Mouse (Mus musculus): ENCODE data around the gene Slc39a13.

Gene Slc39a13

GRCm38 (mm10) chr2:91077957-91078313 is 7.7 kb upstream of the Slc39a13 start:
- in situ Hi-C loops (cut with MboI; ENCODE audit: low pct_unique_long_range_greater_than_20kb in 1 of 2, low sequenced_read_pairs in 2 of 2, unreplicated experiment in 1 of 2), result no loop called here

DNA sequence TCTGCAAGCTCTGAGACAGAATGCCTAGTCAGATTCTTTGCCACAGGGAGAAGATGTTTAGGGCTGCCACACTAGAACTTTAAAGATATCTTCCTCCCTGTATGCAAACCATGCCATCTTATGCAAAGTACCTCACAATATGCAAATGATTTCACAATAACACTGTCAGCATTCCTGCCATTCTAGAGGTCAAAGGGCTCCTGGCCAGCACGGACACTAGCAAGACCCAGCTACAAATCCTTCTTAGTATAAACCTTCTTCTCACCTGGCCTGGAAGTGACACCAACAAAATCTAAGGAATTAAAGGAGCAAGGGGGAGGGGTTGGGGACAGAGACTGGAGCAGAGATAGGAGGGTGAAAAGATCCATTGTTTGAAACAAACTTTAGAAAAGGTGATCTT is 1.9 kb upstream of the Slc39a13 start:
- in situ Hi-C loops (cut with MboI; ENCODE audit: low pct_unique_long_range_greater_than_20kb in 1 of 2, low sequenced_read_pairs in 2 of 2, unreplicated experiment in 1 of 2), result no loop called here

DNA sequence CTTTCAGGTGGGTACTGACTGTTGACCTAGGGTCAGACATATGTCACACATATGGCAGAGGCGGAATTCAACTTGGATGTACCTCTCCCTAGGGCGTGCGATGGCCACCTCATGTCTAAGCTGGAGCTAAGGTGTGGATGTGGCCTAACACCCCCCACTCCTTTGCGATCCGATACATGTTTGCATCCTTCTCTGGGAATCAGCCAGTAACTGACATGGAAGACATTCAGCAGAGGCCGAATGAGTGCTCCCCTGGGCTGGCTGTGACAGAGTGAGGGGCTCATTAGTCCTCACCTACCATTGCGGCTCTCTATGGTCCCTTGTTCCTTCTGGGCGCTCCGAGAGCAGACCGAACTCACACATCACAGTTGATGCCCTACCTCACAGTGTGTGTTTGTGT is 842 bp upstream of the Slc39a13 start:
- in situ Hi-C loops (cut with MboI; ENCODE audit: low pct_unique_long_range_greater_than_20kb in 1 of 2, low sequenced_read_pairs in 2 of 2, unreplicated experiment in 1 of 2), result no loop called here

DNA sequence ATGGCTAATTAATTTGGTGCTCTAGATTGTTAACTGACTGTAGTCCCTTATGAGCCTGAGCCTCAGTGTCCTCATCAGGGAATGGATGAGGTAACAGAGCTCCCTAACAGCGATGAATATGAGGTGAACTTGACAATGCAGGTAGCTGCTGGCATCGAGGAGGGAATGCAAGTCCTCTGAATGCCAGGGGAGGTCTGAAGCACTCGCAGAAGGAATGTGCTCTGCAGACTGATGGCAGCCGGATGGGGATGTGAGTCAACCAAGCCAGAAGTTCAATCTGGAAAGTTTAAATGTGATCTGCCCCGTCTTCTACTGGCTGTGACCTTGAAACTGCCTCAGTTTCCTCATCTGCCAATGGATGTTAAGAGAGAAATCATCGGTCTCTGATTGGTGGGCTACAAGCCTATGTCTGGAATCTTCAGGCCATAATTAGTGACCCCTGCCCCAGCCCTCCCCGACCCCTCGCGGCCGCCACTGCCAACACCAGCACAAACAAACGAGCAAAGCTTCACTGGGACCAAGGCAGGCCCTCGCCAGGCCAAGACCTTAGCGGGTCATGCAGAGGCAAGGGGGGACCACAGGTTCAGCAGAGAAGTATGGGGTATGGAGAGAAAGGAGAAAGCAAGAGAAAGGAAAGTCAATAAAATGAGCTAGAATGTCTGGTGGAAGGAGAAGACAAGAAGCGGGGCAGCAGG is 764 bp downstream of the Slc39a13 start:
- in situ Hi-C loops (cut with MboI; ENCODE audit: low pct_unique_long_range_greater_than_20kb in 1 of 2, low sequenced_read_pairs in 2 of 2, unreplicated experiment in 1 of 2), result no loop called here

GRCm38 (mm10) chr2:91068872-91069165 is 1.4 kb downstream of the Slc39a13 start:
- in situ Hi-C loops (cut with MboI; ENCODE audit: low pct_unique_long_range_greater_than_20kb in 1 of 2, low sequenced_read_pairs in 2 of 2, unreplicated experiment in 1 of 2), result no loop called here

GRCm38 (mm10) chr2:91068162-91068871 is 1.9 kb downstream of the Slc39a13 start:
- in situ Hi-C loops (cut with MboI; ENCODE audit: low pct_unique_long_range_greater_than_20kb in 1 of 2, low sequenced_read_pairs in 2 of 2, unreplicated experiment in 1 of 2), result no loop called here

- in situ Hi-C loops (cut with MboI; ENCODE audit: low pct_unique_long_range_greater_than_20kb in 1 of 2, low sequenced_read_pairs in 2 of 2, unreplicated experiment in 1 of 2), result no loop called here
Measured at GRCm38 (mm10) chr2:91066455-91066854, 3.8 kb downstream of the Slc39a13 start.

DNA sequence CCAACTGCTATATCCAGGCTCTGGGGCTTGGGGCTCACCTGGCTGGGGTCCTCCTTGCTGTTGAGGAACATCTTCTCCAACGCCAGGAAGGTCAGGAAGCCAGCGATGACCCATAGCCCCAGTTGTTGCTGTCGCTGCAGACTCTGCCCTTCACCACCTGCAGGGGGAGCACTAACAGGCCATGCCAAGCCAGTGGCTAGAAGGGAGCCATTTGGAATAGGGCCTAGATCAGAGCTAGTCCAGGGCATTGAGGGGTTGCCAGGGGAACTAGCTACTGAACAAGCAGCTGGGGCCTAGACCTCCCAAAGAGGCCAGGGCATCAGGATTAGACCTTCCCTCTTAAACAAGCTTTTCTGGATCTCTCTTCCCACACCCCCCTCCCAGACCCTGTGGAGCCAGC is 4.7 kb downstream of the Slc39a13 start:
- in situ Hi-C loops (cut with MboI; ENCODE audit: low pct_unique_long_range_greater_than_20kb in 1 of 2, low sequenced_read_pairs in 2 of 2, unreplicated experiment in 1 of 2), result no loop called here

GRCm38 (mm10) chr2:91064211-91064610 is 6.0 kb downstream of the Slc39a13 start:
- in situ Hi-C loops (cut with MboI; ENCODE audit: low pct_unique_long_range_greater_than_20kb in 1 of 2, low sequenced_read_pairs in 2 of 2, unreplicated experiment in 1 of 2), result no loop called here

DNA sequence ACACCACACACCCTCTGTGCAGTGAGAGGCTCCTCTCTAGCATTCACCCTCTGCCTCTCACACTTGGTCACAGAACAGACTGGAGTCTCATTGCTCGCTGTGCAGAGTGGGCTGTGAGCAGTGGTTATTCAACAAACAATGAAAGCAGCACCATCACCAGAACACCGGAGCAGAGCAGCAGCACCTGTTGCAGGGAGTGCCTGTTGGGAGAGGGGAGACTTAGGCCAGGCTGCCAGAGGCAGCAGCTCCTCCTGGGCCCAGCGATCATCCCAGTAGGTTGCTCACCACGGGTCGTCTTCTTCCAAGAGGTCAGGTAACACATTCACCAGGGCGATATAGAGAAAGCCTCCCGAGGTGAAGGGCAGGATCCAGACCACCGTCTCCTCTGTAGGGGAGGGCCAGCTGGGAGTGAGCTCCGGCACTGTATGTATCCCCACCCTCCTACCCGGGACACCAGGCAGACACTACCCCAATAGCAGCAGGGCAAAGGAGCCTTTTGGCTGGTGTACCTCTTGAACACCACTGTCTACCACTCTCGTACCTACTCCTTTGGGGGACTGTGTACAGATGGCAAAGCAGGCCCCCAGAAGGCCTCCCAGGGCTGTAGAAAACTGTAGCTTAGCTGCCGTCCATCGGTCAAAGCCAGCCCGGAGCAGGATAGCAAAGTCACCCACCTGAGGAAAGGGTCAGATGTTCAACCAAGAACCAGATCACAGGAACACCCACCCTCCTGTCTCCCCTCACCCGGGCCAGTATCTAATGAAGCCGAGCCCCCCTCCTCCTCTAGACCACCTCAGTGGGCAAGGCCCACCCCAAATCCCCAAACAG is 7.2 kb downstream of the Slc39a13 start:
- in situ Hi-C loops (cut with MboI; ENCODE audit: low pct_unique_long_range_greater_than_20kb in 1 of 2, low sequenced_read_pairs in 2 of 2, unreplicated experiment in 1 of 2), result no loop called here

- in situ Hi-C loops (cut with MboI; ENCODE audit: low pct_unique_long_range_greater_than_20kb in 1 of 2, low sequenced_read_pairs in 2 of 2, unreplicated experiment in 1 of 2), result no loop called here
Measured at GRCm38 (mm10) chr2:91061849-91062481, 8.3 kb downstream of the Slc39a13 start.

DNA sequence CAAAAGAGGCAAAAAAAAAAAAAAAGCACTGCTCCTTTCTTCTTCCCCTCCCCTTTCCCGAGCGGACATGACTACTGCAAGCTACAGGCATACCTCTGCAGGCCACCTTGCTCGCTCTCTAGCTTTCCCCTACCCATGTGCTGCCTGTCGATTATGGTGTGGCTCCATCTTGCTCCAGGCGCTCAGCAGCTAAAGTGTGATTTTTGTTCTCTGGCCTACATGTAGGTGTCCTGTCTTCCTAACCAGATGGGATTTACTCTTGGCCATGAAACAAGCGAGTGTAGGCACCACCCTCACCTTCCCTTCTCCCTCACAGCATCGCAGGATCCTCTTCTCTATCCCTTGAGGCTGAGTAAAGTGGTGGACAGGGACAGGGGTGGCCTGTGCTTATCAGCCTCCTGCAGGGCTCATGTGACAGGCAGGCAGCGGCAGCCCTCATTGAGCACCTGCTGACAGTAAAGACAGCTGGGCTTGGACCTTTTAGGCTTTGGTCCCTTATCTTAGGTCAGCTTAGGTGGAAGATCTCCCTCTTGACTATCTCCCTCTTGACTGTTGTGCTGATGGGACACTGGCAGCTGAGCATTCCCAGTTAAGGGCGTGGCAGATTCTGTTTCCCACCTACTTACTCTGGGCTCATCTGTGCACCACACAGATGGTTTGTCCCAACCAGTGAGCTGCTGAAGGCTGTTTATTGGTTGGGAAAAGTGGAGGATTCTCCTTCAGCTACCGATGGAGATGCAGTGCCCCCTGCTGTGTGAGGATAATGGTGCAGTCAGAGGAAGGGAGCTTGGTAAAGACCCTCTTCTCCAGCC is 9.5 kb downstream of the Slc39a13 start:
- in situ Hi-C loops (cut with MboI; ENCODE audit: low pct_unique_long_range_greater_than_20kb in 1 of 2, low sequenced_read_pairs in 2 of 2, unreplicated experiment in 1 of 2), result no loop called here

DNA sequence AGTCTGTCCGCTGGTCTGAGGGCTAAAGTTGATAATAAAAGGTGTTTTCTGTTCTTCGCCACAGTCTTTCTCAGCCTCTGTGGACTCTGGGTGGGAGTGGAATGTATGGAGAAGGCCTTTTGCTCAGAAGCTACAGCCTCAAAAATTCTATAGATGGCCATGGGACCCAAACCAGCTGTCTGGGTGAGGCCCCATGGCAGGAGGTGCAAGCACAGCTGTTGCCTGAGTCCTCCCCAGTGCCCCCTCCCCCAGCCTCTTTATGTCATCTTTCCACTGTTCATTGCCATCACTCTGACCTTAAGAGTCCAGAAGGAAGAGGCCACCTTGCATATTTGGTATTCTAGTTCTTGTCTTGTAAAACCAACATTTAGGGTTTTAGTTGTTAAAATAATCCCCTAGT is 10.8 kb downstream of the Slc39a13 start:
- in situ Hi-C loops (cut with MboI; ENCODE audit: low pct_unique_long_range_greater_than_20kb in 1 of 2, low sequenced_read_pairs in 2 of 2, unreplicated experiment in 1 of 2), result no loop called here

DNA sequence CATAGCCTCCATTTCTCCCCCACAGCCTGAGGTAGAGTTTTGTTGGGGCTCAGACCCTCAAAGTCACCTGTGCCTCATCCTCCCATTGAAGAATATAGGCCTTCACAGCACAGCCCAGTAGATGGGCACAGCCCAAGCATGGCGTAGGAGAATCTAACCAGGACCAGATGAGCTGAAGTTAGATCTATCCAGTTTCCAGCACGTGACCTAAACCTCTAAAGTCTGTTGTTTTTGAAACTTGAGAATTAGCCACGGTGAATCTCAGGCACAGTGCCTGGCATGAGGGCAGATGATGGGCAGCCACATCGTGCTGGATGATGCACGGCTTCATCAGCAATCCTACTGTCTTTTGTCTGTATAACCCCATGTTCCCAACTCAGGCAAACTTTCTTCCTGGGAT is 11.8 kb downstream of the Slc39a13 start:
- in situ Hi-C loops (cut with MboI; ENCODE audit: low pct_unique_long_range_greater_than_20kb in 1 of 2, low sequenced_read_pairs in 2 of 2, unreplicated experiment in 1 of 2), result no loop called here

GRCm38 (mm10) chr2:91053934-91054382 is 16.3 kb downstream of the Slc39a13 start, which contains the start of gene Psmc3:
Psmc3 (plus strand) TSS chr2:91054009.
- in situ Hi-C loops (cut with MboI; ENCODE audit: low pct_unique_long_range_greater_than_20kb in 1 of 2, low sequenced_read_pairs in 2 of 2, unreplicated experiment in 1 of 2), result no loop called here

DNA sequence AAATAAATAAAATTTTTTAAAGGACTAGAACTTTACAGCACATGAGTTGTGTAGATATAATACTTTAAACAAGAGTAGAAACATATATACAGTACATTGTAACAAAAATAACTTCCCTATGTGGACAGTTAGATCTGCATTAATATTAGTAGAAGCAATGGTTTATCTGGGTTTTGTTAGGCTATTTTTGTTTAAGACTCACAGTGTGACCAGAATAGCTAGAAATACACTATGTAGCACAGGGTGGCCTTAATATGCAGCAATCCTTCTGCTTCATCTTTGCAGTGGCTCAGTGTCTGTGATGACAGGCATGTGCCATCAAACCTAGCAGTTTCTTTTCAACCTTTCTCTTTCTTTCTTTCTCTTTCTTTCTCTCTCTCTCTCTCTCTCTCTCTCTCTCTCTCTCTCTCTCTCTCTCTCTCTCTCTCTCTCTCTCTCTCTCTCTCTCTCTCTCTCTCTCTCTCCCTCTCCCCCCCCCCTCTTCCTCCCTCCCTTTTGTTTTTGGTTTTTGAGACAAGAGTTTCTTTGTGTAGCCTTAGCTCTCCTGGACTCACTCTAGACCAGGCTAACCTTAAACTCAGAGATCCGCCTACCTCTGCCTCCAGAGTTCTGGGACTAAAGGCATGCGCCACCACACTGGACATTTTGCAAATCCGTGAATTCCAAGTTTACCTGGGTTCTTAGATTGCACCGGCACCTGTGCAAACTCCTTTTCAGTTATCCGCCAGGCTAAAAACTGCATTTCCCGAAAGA is 16.9 kb downstream of the Slc39a13 start:
- in situ Hi-C loops (cut with MboI; ENCODE audit: low pct_unique_long_range_greater_than_20kb in 1 of 2, low sequenced_read_pairs in 2 of 2, unreplicated experiment in 1 of 2), result no loop called here

GRCm38 (mm10) chr2:91052752-91053151 is 17.5 kb downstream of the Slc39a13 start:
- in situ Hi-C loops (cut with MboI; ENCODE audit: low pct_unique_long_range_greater_than_20kb in 1 of 2, low sequenced_read_pairs in 2 of 2, unreplicated experiment in 1 of 2), result no loop called here

GRCm38 (mm10) chr2:91051917-91052316 is 18.3 kb downstream of the Slc39a13 start:
- in situ Hi-C loops (cut with MboI; ENCODE audit: low pct_unique_long_range_greater_than_20kb in 1 of 2, low sequenced_read_pairs in 2 of 2, unreplicated experiment in 1 of 2), result no loop called here

Data from mouse embryonic stem cell (cell line).